Mouse (Mus musculus): ENCODE data around the gene Clba1. TPM values are rescaled to one million over a fixed set of nuclear protein-coding genes. Genes with fewer than 3 reads are reported as not detected.
"Not testable (repeated sequence)": the region's sequence is repeated elsewhere in the genome, so short reads cannot be mapped to it uniquely, and the experiment has no call there.

The Clba1 gene
- total and polyA plus RNA-seq, 3 experiments, result 15.2 to 21.4 TPM; not detected in 1

GRCm38 (mm10) chr12:112816294-112816693 is 7.6 kb downstream of the Clba1 start:
- TF ChIP-seq POLR2A (IDR thresholded peaks at IDR 0.05; ENCODE audit: control insufficient read depth in 1 of 2, insufficient read depth in 1 of 2, low read depth in 1 of 2, low read length in 2 of 2, poor library complexity in 1 of 2), result 0 out of 4 replicates have a peak, but pooled peaks of 1 of the 2 experiments have one; percentile 26
- TF ChIP-seq CTCF (IDR thresholded peaks at IDR 0.05 in 2 of 3, conservative IDR thresholded peaks at IDR 0.05 in 1 of 3; ENCODE audit: control insufficient read depth in 1 of 3, insufficient read depth in 1 of 3, low read depth in 2 of 3, low read length in 3 of 3, poor library complexity in 1 of 3, severe bottlenecking in 1 of 3), result peak in 1 of 3 experiments; percentile 100; a peak in 2 of 6 replicates
- TF ChIP-seq TBP (IDR thresholded peaks at IDR 0.05; ENCODE audit: low read depth, low read length), result peak; percentile 57; the same call in 1 of the 2 replicates
- TF ChIP-seq GATA1 (IDR thresholded peaks at IDR 0.05; ENCODE audit: low read depth, low read length), result 0 out of 2 replicates have a peak, but pooled peaks have one; percentile 21
- TF ChIP-seq MXI1 (IDR thresholded peaks at IDR 0.05; ENCODE audit: low read depth, low read length), result no peak

GRCm38 (mm10) chr12:112816866-112817265 is 8.1 kb downstream of the Clba1 start:
- Histone ChIP-seq H3K36me3 (ENCODE audit: control insufficient read depth in 1 of 2, insufficient read depth in 2 of 2, low read length in 2 of 2) (peaks cover 3 to 22% of the 10 kb centered on the region in 2 experiments), H3K79me2 (ENCODE audit: control insufficient read depth, insufficient read depth, low read length, poor library complexity) (peaks cover 17% of the 10 kb centered on the region)
- H3K9ac ChIP-seq (ENCODE audit: control insufficient read depth, low read depth, low read length, poor library complexity, severe bottlenecking); H3K4me3 ChIP-seq (ENCODE audit: control insufficient read depth in 1 of 2, insufficient read depth in 1 of 2, low read depth in 2 of 2, low read length in 2 of 2); H3K9me3 ChIP-seq (replicated peaks; ENCODE audit: insufficient read depth, low read length); H3K27ac ChIP-seq (ENCODE audit: control insufficient read depth, low read depth, low read length); DNase-seq (ENCODE audit: low read depth, low spot score); H3K27me3 ChIP-seq (ENCODE audit: control insufficient read depth in 1 of 2, insufficient read depth in 2 of 2, low read length in 2 of 2); H3K4me1 ChIP-seq (ENCODE audit: control insufficient read depth in 1 of 2, insufficient read depth in 2 of 2, low read length in 2 of 2): not testable (repeated sequence)

More at GRCm38 (mm10) chr12:112816294-112816693, 7.6 kb downstream of the Clba1 start:
- H3K79me2 ChIP-seq (ENCODE audit: control insufficient read depth, insufficient read depth, low read length, poor library complexity), result peaks cover 11% of the 10 kb centered on the region
- peaks cover 0 to 17% of the 10 kb centered on the region in 2 experiments; a peak in 2 of 4 replicates for H3K36me3 ChIP-seq (ENCODE audit: control insufficient read depth in 1 of 2, insufficient read depth in 2 of 2, low read length in 2 of 2)
- H3K9ac ChIP-seq (ENCODE audit: control insufficient read depth, low read depth, low read length, poor library complexity, severe bottlenecking), result no peak overlapping the region
- no peaks in the 10 kb centered on the region; a peak in 1 of 4 replicates for H3K4me1 ChIP-seq (ENCODE audit: control insufficient read depth in 1 of 2, insufficient read depth in 2 of 2, low read length in 2 of 2)
- peak; percentile 86 for DNase-seq (ENCODE audit: low read depth, low spot score)
- H3K27me3 ChIP-seq (ENCODE audit: control insufficient read depth in 1 of 2, insufficient read depth in 2 of 2, low read length in 2 of 2), result no peaks in the 10 kb centered on the region
- no peak overlapping the region for H3K4me3 ChIP-seq (ENCODE audit: control insufficient read depth in 1 of 2, insufficient read depth in 1 of 2, low read depth in 2 of 2, low read length in 2 of 2)
- no peaks in the 10 kb centered on the region for H3K9me3 ChIP-seq (replicated peaks; ENCODE audit: insufficient read depth, low read length)
- no peak overlapping the region for H3K27ac ChIP-seq (ENCODE audit: control insufficient read depth, low read depth, low read length)

GRCm38 (mm10) chr12:112819057-112819662 is 10.4 kb downstream of the Clba1 start:
- no peak overlapping the region for H3K9ac ChIP-seq (ENCODE audit: control insufficient read depth, low read depth, low read length, poor library complexity, severe bottlenecking)

More at GRCm38 (mm10) chr12:112819057-112819662, 10.4 kb downstream of the Clba1 start:
- H3K9me3 ChIP-seq (replicated peaks; ENCODE audit: insufficient read depth, low read length), result no peaks in the 10 kb centered on the region
- H3K27ac ChIP-seq (ENCODE audit: control insufficient read depth, low read depth, low read length), result no peak overlapping the region
- H3K36me3 ChIP-seq (ENCODE audit: control insufficient read depth in 1 of 2, insufficient read depth in 2 of 2, low read length in 2 of 2), result peaks cover 25 to 35% of the 10 kb centered on the region in 2 experiments
- H3K4me1 ChIP-seq (ENCODE audit: control insufficient read depth in 1 of 2, insufficient read depth in 2 of 2, low read length in 2 of 2), result peaks cover 17 to 19% of the 10 kb centered on the region in 2 experiments
- peaks cover 38% of the 10 kb centered on the region for H3K79me2 ChIP-seq (ENCODE audit: control insufficient read depth, insufficient read depth, low read length, poor library complexity)
- H3K27me3 ChIP-seq (ENCODE audit: control insufficient read depth in 1 of 2, insufficient read depth in 2 of 2, low read length in 2 of 2), result no peaks in the 10 kb centered on the region
- TF ChIP-seq POLR2AphosphoS5 (IDR thresholded peaks at IDR 0.05; ENCODE audit: borderline replicate concordance, low read depth, low read length), result 0 out of 2 replicates have a peak, but pooled peaks have one; percentile 12
- peak in 1 of 2 experiments; percentile 50; a peak in 2 of 4 replicates for TF ChIP-seq POLR2A (IDR thresholded peaks at IDR 0.05; ENCODE audit: control insufficient read depth in 1 of 2, insufficient read depth in 1 of 2, low read depth in 1 of 2, low read length in 2 of 2, poor library complexity in 1 of 2)
- no peak for TF ChIP-seq EP300 (IDR thresholded peaks at IDR 0.05; ENCODE audit: low read depth in 1 of 2, low read length in 2 of 2)
- no peak for TF ChIP-seq POLR2AphosphoS2 (IDR thresholded peaks at IDR 0.05; ENCODE audit: low read length)
- DNase-seq (ENCODE audit: low read depth, low spot score), result peak; percentile 39
- H3K4me3 ChIP-seq (ENCODE audit: control insufficient read depth in 1 of 2, insufficient read depth in 1 of 2, low read depth in 2 of 2, low read length in 2 of 2), result no peak overlapping the region

Measured in MEL (cell line).